Mouse (Mus musculus) intestine, embryonic 14.5 days (tissue): ENCODE measurements around the gene Tpo. TPM values are rescaled to one million over a fixed set of nuclear protein-coding genes. Genes with fewer than 3 reads are reported as not detected.

Source experiments
- ATAC-seq: fragments of 200-750 bp; cut with Nextera tagmentation; replicated peaks from 2 replicates; pipeline ENCODE4 v1.8.0; 2017; ENCODE audit warnings: low read depth, moderate number of reproducible peaks, moderate TSS enrichment, moderate library complexity; ENCODE audit not compliant: low FRiP score, low TSS enrichment
- DNase-seq: peaks from one replicate; pipeline ENCODE4 v3.0.0-alpha.2; 2018; ENCODE audit warnings: low spot score
- H3K27ac ChIP-seq: fragments of 300-500 bp; sonication (generic); 2 replicates; pipeline ENCODE4 v1.5.1; 2014; ENCODE audit warnings: low read depth, mild to moderate bottlenecking, control low read depth
- H3K27me3 ChIP-seq: fragments of 300-500 bp; sonication (generic); replicated peaks from 2 replicates; pipeline ENCODE4 v1.6.1; 2014; ENCODE audit warnings: low read length, control low read depth; ENCODE audit not compliant: control insufficient read depth, insufficient read depth
- H3K36me3 ChIP-seq: fragments of 300-500 bp; sonication (generic); 2 replicates; pipeline ENCODE4 v1.6.1; 2014; ENCODE audit warnings: low read length, control low read depth; ENCODE audit not compliant: control insufficient read depth, insufficient read depth
- H3K4me1 ChIP-seq: fragments of 300-500 bp; sonication (generic); replicated peaks from 2 replicates; pipeline ENCODE4 v1.6.1; 2014; ENCODE audit warnings: low read length, control low read depth, mixed read lengths; ENCODE audit not compliant: control insufficient read depth, insufficient read depth
- H3K4me2 ChIP-seq: fragments of 300-500 bp; sonication (generic); 2 replicates; pipeline ENCODE4 v1.6.1; 2014; ENCODE audit warnings: low read length
- H3K4me3 ChIP-seq: fragments of 300-500 bp; sonication (generic); 2 replicates; pipeline ENCODE4 v1.5.1; 2014; ENCODE audit warnings: low read depth, low read length, control low read depth, mixed read lengths
- H3K9ac ChIP-seq: fragments of 300-500 bp; sonication (generic); 2 replicates; pipeline ENCODE4 v1.6.1; 2014; ENCODE audit warnings: mild to moderate bottlenecking, low read length
- H3K9me3 ChIP-seq: fragments of 300-500 bp; sonication (generic); 2 replicates; pipeline ENCODE4 v1.6.1; 2016; ENCODE audit warnings: low read length, control low read depth; ENCODE audit not compliant: control insufficient read depth
- WGBS: fragments of 180-500 bp; shearing (Covaris S2); extraction: QIAGEN DNeasy Blood & Tissue Kit; methylation state at CpG from one replicate; pipeline ENCODE4 v1.1.7; 2014; 5-methylcytosine and 5-hydroxymethylcytosine counted together
- polyA plus RNA-seq: library from polyadenylated mRNA; unstranded; fragments of >200 nt; fragmentation: Nextera tagmentation; extraction: Ambion mirVana; gene quantifications from 2 replicates; pipeline ENCODE4 v1.2.1, GENCODE M21; 2014

Tpo gene
- polyA plus RNA-seq, 1 experiment from 2014 or later, result 0.05 TPM

DNA sequence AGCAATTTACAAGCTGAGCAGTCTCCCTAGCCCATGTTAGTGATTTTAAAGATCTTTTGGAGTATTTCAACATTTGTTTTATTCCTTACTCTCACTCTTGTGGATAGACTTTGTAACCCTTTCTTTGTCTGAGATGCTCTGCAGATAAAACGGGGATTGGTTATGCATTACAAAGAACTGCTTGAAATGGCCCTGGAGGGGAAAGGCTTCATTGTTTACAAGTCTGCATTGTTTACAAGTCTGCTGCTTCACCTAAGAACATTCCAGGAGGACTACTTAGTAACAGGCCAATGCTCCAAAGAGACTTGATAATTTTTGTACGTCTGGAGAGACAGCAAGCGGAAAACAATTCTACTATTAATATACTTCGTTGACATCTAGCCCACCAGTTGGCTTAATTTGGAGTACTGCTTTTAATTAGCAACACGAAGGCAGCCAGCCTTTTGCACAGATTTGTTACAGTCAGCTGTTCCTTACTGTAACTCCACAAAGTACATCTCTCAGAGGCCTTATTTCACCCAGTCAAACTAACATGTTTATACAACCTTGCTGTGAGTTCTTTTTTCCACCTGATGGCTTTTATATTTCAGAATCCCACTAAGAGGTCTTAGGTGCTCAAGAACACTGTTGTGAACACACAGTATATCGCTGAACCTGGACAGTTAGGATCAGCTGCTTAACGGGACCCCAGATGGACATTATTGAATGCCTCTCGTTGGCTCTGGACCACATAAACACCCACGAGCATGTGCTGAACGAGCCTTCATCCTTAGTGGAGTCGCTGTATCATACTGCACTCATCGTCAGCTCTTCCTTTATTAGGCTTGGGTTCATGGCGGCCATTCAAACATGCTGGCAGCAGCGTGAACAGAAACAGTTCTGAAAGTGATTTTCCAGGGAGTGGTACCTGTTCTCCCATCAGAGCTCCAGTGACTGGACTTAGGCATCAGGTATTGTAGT is 22.5 kb downstream of the Tpo start:
- H3K9me3 ChIP-seq, result no peaks in the 10 kb centered on the region
- 75% methylated on average over 14 of the region's 14 CpGs for WGBS
- no peak overlapping the region for H3K9ac ChIP-seq
- H3K27ac ChIP-seq, result no peak overlapping the region
- no peaks in the 10 kb centered on the region for H3K4me1 ChIP-seq
- DNase-seq (no peak), ATAC-seq (no peak)
- H3K36me3 ChIP-seq, result no peaks in the 10 kb centered on the region
- no peaks in the 10 kb centered on the region for H3K27me3 ChIP-seq
- no peak overlapping the region for H3K4me2 ChIP-seq
- no peak overlapping the region for H3K4me3 ChIP-seq

DNA sequence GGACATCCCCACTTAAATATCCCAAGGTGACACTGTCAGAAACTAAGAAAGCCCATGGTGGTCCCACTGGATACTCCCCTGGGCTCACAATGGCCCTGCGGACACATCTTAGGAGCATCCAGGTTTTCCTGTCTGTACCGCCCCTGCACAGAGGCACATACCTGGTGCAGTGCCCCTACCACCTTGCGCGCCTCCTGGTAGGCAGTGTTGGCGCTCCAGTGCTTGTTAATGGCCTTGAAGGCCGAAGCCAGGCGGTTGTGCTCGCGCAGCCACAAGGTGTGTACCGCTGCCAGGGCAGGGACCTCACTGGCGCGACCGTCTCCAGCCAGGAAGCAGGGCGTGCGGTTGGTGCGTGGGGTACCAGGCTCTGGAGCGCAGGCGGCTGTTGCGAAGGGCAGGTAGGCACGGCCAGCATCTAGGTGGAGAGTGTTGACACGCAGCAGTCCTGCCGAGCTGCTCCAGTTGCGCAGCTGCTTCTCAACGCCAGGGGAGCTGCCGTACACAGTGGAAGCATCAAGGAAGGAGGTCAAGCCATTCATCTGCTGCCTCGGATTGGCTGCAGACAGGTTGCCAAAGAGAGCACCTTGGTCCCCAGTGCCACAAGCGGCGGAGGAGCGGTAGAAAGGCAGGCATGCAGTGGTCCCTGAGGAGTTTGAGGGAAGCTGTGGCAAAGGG is 29.4 kb downstream of the Tpo start:
- H3K27me3 ChIP-seq, result no peaks in the 10 kb centered on the region
- no peak for ATAC-seq
- no peak overlapping the region for H3K9ac ChIP-seq
- no peaks in the 10 kb centered on the region for H3K9me3 ChIP-seq
- no peak overlapping the region for H3K4me2 ChIP-seq
- WGBS, result 35% methylated on average over 29 of the region's 29 CpGs
- H3K4me1 ChIP-seq, result no peaks in the 10 kb centered on the region
- H3K36me3 ChIP-seq, result no peaks in the 10 kb centered on the region
- no peak for DNase-seq
- H3K27ac ChIP-seq, result no peak overlapping the region
- H3K4me3 ChIP-seq, result no peak overlapping the region

DNA sequence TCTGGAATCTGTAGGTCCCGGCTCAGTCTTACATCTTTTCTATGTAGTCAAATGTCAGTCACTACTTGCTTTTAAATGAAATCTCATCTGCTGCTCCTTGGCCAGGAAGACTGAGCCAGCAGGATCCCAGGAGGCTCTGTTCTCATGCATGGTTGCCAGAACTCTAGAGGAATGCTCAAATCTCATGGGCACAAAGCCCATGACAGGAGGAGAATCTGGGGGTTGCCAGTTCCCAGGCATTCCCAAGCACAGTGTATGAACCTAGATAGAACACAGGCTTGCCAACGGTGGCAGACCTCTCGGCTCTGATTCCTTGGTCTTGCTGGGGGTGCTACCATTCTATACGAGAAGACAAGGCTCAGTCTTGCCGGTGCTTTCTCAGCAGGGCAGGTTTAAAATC is 40.3 kb downstream of the Tpo start:
- ATAC-seq (no peak), DNase-seq (no peak)
- 92% methylated on average over 5 of the region's 5 CpGs for WGBS

DNA sequence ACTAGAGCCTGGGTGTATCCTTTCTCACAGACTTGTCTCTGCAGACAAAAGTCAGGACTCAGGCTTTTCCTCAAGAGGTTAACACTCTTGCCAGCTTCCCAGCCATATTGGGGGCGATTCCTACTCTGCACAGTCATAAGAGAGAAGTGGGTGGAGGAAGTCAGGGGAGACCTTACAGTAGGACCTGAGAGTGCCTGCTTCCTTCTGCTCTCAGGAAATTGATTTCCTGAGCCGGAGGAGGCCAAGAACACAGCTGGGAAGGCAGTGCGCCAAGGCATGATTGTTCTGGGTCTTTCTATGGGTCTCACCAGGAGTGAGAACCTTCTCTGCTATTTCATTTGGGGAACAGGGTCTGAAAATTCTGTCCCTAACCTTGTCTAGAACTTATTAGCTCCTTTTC is 48.5 kb downstream of the Tpo start:
- Histone ChIP-seq H3K27ac (no peak overlapping the region), H3K4me1 (no peaks in the 10 kb centered on the region), H3K36me3 (no peaks in the 10 kb centered on the region), H3K4me3 (no peak overlapping the region), H3K9ac (no peak overlapping the region), H3K9me3 (no peaks in the 10 kb centered on the region), H3K27me3 (no peaks in the 10 kb centered on the region), H3K4me2 (no peak overlapping the region)
- 67% methylated on average over 3 of the region's 3 CpGs for WGBS
- no peak for ATAC-seq
- no peak for DNase-seq

More for the DNA sequence above, 40.3 kb downstream of the Tpo start:
- H3K27ac ChIP-seq, result no peak overlapping the region
- H3K4me2 ChIP-seq, result no peak overlapping the region
- no peaks in the 10 kb centered on the region for H3K4me1 ChIP-seq
- H3K9me3 ChIP-seq, result no peaks in the 10 kb centered on the region
- H3K9ac ChIP-seq, result no peak overlapping the region
- H3K27me3 ChIP-seq, result no peaks in the 10 kb centered on the region
- no peaks in the 10 kb centered on the region for H3K36me3 ChIP-seq
- H3K4me3 ChIP-seq, result no peak overlapping the region

DNA sequence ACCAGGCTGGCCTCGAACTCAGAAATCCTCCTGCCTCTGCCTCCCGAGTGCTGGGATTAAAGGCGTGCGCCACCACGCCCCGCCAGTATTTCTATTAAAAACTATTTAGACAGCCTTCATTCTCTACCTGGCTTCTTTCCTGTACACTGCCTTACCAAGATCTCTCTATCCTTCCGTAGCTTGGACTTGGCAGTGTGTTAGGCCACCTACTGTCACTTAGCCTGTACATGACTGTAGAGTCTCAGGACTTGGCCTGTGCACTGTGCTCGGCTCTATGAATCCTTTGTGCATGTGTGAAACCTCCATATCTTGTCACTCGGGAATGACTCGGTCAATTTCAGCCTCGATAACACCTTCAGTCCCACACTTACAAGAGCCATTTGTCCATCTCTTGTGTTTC is 55.4 kb downstream of the Tpo start:
- no peak overlapping the region for H3K4me3 ChIP-seq
- H3K4me1 ChIP-seq, result no peaks in the 10 kb centered on the region
- H3K36me3 ChIP-seq, result no peaks in the 10 kb centered on the region
- no peak overlapping the region for H3K27ac ChIP-seq
- no peak overlapping the region for H3K4me2 ChIP-seq
- no peak for DNase-seq
- ATAC-seq, result no peak
- 95% methylated on average over 11 of the region's 11 CpGs for WGBS
- no peak overlapping the region for H3K9ac ChIP-seq
- H3K9me3 ChIP-seq, result no peaks in the 10 kb centered on the region
- H3K27me3 ChIP-seq, result no peaks in the 10 kb centered on the region

DNA sequence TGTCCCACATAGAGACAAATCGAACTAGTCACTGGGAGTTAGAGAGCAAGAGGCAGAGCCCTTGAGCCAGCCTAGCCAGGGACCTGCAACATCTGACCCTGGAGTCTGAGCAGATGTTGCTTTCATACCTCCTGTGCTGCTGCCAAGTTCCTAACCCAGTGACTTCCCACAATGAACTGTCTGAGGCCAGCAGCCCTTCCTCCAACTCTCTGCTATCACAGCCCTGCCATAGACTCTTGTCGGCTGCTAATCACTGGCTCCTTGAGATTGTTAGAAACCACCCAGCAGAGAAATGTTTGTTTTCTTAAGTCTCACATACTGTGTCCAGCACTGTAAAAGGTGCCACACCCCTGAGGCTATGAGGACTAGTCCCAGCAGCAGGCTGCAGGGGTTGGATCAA is 56.1 kb downstream of the Tpo start:
- no peak for ATAC-seq
- Histone ChIP-seq H3K9ac (no peak overlapping the region), H3K36me3 (no peaks in the 10 kb centered on the region), H3K27me3 (no peaks in the 10 kb centered on the region), H3K27ac (no peak overlapping the region), H3K9me3 (no peaks in the 10 kb centered on the region), H3K4me1 (no peaks in the 10 kb centered on the region), H3K4me3 (no peak overlapping the region), H3K4me2 (no peak overlapping the region)
- WGBS, result 52% methylated on average over 2 of the region's 2 CpGs
- DNase-seq, result peak; percentile 51

DNA sequence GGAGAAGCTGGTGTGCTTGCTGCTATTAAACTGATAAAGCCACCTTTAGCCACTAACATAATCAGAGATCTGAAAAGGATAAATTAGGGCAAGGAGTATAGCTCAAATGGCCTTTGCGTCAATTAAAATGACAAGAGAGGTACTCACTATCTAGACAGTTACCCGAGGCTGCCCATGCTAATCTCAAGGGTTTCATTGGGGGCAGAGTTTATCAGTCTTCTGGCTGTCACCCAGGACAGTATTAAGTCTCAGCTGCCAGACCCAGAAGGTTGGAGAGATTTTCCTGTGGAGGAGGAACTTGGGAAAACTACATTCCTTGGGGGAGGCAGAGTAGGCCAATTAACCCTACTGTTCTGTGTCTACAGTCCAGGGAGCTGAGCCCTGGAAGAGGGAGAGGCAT is 63.1 kb downstream of the Tpo start:
- ATAC-seq, result no peak
- Histone ChIP-seq H3K9ac (no peak overlapping the region), H3K4me3 (no peak overlapping the region), H3K4me1 (no peaks in the 10 kb centered on the region), H3K27ac (no peak overlapping the region), H3K4me2 (no peak overlapping the region), H3K9me3 (no peaks in the 10 kb centered on the region), H3K27me3 (no peaks in the 10 kb centered on the region), H3K36me3 (no peaks in the 10 kb centered on the region)
- peak; percentile 12 for DNase-seq
- WGBS, result 33% methylated on average over 2 of the region's 2 CpGs

DNA sequence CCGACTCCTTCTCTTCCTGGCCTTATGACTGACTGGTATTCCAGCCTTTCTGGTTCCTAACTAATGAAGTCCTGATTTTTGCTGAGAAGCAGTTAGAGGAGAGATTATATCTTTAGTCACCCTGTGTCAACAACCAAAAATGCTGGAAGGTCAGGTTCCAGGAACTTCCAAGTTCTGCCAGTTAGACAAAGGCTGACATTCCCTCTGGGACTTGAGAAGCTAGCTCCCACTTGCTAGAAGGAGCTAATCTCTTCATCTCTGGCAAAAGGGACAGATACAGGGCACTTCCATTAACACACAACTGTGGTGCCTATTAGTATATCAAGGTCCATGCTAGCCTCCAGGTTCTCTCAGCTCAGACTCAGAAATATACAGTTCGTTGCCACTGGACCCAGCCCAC is 64.6 kb downstream of the Tpo start:
- no peak overlapping the region for H3K9ac ChIP-seq
- ATAC-seq (no peak), DNase-seq (no peak)
- no peak overlapping the region for H3K4me3 ChIP-seq
- no peaks in the 10 kb centered on the region for H3K9me3 ChIP-seq
- H3K4me1 ChIP-seq, result no peaks in the 10 kb centered on the region
- 70% methylated on average over 2 of the region's 2 CpGs for WGBS
- no peaks in the 10 kb centered on the region for H3K36me3 ChIP-seq
- no peaks in the 10 kb centered on the region for H3K27me3 ChIP-seq
- no peak overlapping the region for H3K27ac ChIP-seq
- H3K4me2 ChIP-seq, result no peak overlapping the region
